Mouse (Mus musculus): Measurements from ENCODE around the gene Galr2. TPM values are rescaled to one million over a fixed set of nuclear protein-coding genes. Genes with fewer than 3 reads are reported as not detected.

Galr2 gene
- total and polyA plus RNA-seq, 3 experiments: 0.35 to 1.2 TPM; not detected in 1

DNA sequence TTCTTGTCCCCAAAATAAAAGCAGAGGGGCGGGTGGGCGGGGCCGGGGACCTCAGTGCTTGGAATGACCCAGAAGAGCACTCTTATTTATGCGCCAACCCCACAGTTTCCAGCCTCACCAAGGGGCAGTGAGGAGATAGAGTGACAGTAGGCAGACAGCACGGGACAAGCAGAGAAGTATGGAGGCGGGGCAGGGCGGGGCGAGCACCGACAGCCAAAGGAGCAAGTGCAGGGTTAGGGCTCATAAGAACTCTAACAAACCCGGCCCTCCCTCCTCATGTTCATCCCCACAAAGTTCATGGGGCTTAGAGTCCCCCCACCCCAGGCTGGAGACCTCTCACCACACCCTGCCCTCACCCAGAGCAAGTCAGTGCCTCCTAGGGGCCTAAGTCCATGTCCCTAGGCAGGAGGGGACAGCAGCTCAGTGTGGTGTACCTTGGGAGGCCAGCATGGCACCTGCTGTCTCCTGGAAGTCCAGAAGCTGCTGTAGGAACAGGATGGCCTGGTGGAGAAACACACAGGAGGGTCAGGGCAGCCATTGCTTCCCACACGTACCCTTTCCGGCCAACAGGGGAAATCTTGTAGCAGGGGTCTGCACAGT lies 12.9 kb downstream of the Galr2 start:
- peaks cover 0 to 2% of the 10 kb centered on the region in 2 experiments; a peak in 1 of 4 replicates for H3K36me3 ChIP-seq (ENCODE audit: control insufficient read depth in 1 of 2, insufficient read depth in 2 of 2, low read length in 2 of 2)
- H3K4me1 ChIP-seq (ENCODE audit: control insufficient read depth in 1 of 2, insufficient read depth in 2 of 2, low read length in 2 of 2): no peaks in the 10 kb centered on the region
- DNase-seq (ENCODE audit: low read depth, low spot score): no peak
- TF ChIP-seq POLR2A (IDR thresholded peaks at IDR 0.05; ENCODE audit: control insufficient read depth in 1 of 2, insufficient read depth in 1 of 2, low read depth in 1 of 2, low read length in 2 of 2, poor library complexity in 1 of 2) (no peak), ZC3H11A (IDR thresholded peaks at IDR 0.05; ENCODE audit: low read depth, low read length) (no peak), SIN3A (IDR thresholded peaks at IDR 0.05; ENCODE audit: low read length) (no peak), MEF2A (IDR thresholded peaks at IDR 0.05; ENCODE audit: extremely low read depth, insufficient replicate concordance, low read depth, low read length, poor library complexity, severe bottlenecking) (no peak)
- no peak overlapping the region for H3K9ac ChIP-seq (ENCODE audit: control insufficient read depth, low read depth, low read length, poor library complexity, severe bottlenecking)
- no peaks in the 10 kb centered on the region for H3K9me3 ChIP-seq (replicated peaks; ENCODE audit: insufficient read depth, low read length)
- no peak overlapping the region for H3K27ac ChIP-seq (ENCODE audit: control insufficient read depth, low read depth, low read length)
- H3K79me2 ChIP-seq (ENCODE audit: control insufficient read depth, insufficient read depth, low read length, poor library complexity): no peaks in the 10 kb centered on the region
- no peak overlapping the region for H3K4me3 ChIP-seq (ENCODE audit: control insufficient read depth in 1 of 2, insufficient read depth in 1 of 2, low read depth in 2 of 2, low read length in 2 of 2)
- H3K27me3 ChIP-seq (ENCODE audit: control insufficient read depth in 1 of 2, insufficient read depth in 2 of 2, low read length in 2 of 2): no peaks in the 10 kb centered on the region

DNA sequence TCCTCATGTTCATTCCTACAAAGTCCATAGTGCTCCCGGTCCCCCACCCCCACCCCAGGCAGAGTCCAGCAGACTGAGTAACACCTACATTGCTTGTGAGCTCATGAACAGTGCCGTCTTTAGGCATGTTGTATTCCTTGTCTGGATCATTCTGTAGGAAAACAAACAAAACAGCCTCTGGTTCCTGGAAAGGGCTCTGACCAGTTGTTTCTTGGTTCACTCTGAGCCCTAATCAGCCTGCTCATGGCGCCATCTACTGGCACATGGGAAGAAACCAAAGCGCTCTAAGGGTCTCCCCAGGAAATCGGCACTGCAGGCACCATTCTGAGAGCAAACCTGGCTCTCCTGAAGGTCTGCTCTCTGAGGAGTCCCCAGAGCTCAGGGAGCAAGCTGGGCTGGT lies 13.6 kb downstream of the Galr2 start:
- no peak overlapping the region for H3K27ac ChIP-seq (ENCODE audit: control insufficient read depth, low read depth, low read length)
- DNase-seq (ENCODE audit: low read depth, low spot score): peak; percentile 78

DNA sequence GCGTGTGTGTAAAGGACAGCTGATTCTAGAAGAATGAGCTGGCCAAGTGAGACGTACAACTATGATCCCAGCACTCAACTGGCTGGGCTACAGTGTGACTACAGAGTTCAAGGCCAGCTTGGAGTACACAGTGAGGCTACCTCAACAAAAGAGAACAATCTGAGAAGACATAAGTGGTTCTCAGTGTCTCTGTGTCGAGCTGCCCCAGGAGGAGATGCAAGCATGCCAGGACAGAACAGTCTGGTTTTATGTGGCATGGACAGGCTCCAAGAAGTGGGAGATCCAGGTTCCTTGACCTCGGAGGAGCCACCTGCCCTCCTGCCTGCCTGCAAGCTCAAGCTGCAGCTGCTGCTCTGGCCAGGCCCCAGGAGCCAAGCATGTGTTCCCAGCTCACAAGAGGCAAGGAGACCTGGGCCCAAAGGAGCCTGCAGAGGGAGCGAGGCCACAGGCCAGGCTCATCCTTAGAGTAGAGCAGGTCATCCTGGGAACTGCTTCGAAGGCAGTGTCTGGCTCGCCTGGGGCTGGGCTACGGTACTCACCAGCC lies 15.5 kb downstream of the Galr2 start:
- TF ChIP-seq MAX (IDR thresholded peaks at IDR 0.05; ENCODE audit: low read length): no peak
- TF ChIP-seq NELFE (IDR thresholded peaks at IDR 0.05; ENCODE audit: low read depth, low read length): no peak
- H3K9ac ChIP-seq (ENCODE audit: control insufficient read depth, low read depth, low read length, poor library complexity, severe bottlenecking): no peak overlapping the region
- no peaks in the 10 kb centered on the region for H3K9me3 ChIP-seq (replicated peaks; ENCODE audit: insufficient read depth, low read length)
- H3K79me2 ChIP-seq (ENCODE audit: control insufficient read depth, insufficient read depth, low read length, poor library complexity): no peaks in the 10 kb centered on the region
- no peaks in the 10 kb centered on the region for H3K4me1 ChIP-seq (ENCODE audit: control insufficient read depth in 1 of 2, insufficient read depth in 2 of 2, low read length in 2 of 2)
- no peak overlapping the region for H3K27ac ChIP-seq (ENCODE audit: control insufficient read depth, low read depth, low read length)
- no peaks in the 10 kb centered on the region for H3K27me3 ChIP-seq (ENCODE audit: control insufficient read depth in 1 of 2, insufficient read depth in 2 of 2, low read length in 2 of 2)
- H3K36me3 ChIP-seq (ENCODE audit: control insufficient read depth in 1 of 2, insufficient read depth in 2 of 2, low read length in 2 of 2): peaks cover 0 to 2% of the 10 kb centered on the region in 2 experiments; a peak in 1 of 4 replicates
- no peak overlapping the region for H3K4me3 ChIP-seq (ENCODE audit: control insufficient read depth in 1 of 2, insufficient read depth in 1 of 2, low read depth in 2 of 2, low read length in 2 of 2)
- DNase-seq (ENCODE audit: low read depth, low spot score): no peak

More for the DNA sequence above, 13.6 kb downstream of the Galr2 start:
- H3K4me1 ChIP-seq (ENCODE audit: control insufficient read depth in 1 of 2, insufficient read depth in 2 of 2, low read length in 2 of 2): no peaks in the 10 kb centered on the region
- no peak overlapping the region for H3K9ac ChIP-seq (ENCODE audit: control insufficient read depth, low read depth, low read length, poor library complexity, severe bottlenecking)
- TF ChIP-seq SIN3A (IDR thresholded peaks at IDR 0.05; ENCODE audit: low read length) (peak; percentile 34; the same call in 1 of the 2 replicates), SMC3 (IDR thresholded peaks at IDR 0.05; ENCODE audit: low read depth, low read length) (peak; percentile 83), CTCF (IDR thresholded peaks at IDR 0.05 in 2 of 3, conservative IDR thresholded peaks at IDR 0.05 in 1 of 3; ENCODE audit: control insufficient read depth in 1 of 3, insufficient read depth in 1 of 3, low read depth in 2 of 3, low read length in 3 of 3, poor library complexity in 1 of 3, severe bottlenecking in 1 of 3) (peak; percentile 90 to 96 (median 92)), TBP (IDR thresholded peaks at IDR 0.05; ENCODE audit: low read depth, low read length) (no peak), HCFC1 (IDR thresholded peaks at IDR 0.05; ENCODE audit: low read depth, low read length) (0 out of 2 replicates have a peak, but pooled peaks have one; percentile 43), ZKSCAN1 (IDR thresholded peaks at IDR 0.05; ENCODE audit: low read depth, low read length) (no peak), RAD21 (IDR thresholded peaks at IDR 0.05; ENCODE audit: low read depth, low read length) (peak; percentile 86), ZC3H11A (IDR thresholded peaks at IDR 0.05; ENCODE audit: low read depth, low read length) (peak; percentile 67)
- no peaks in the 10 kb centered on the region for H3K79me2 ChIP-seq (ENCODE audit: control insufficient read depth, insufficient read depth, low read length, poor library complexity)
- H3K27me3 ChIP-seq (ENCODE audit: control insufficient read depth in 1 of 2, insufficient read depth in 2 of 2, low read length in 2 of 2): no peaks in the 10 kb centered on the region
- no peaks in the 10 kb centered on the region for H3K9me3 ChIP-seq (replicated peaks; ENCODE audit: insufficient read depth, low read length)
- H3K4me3 ChIP-seq (ENCODE audit: control insufficient read depth in 1 of 2, insufficient read depth in 1 of 2, low read depth in 2 of 2, low read length in 2 of 2): no peak overlapping the region
- H3K36me3 ChIP-seq (ENCODE audit: control insufficient read depth in 1 of 2, insufficient read depth in 2 of 2, low read length in 2 of 2): peaks cover 0 to 2% of the 10 kb centered on the region in 2 experiments; a peak in 1 of 4 replicates
